Mouse (Mus musculus) forebrain, embryonic 12.5 days (tissue): Measurements from ENCODE around the gene Arhgap18. TPM values are rescaled to one million over a fixed set of nuclear protein-coding genes. Genes with fewer than 3 reads are reported as not detected.
"Not testable (repeated sequence)": the region's sequence is repeated elsewhere in the genome, so short reads cannot be mapped to it uniquely, and the experiment has no call there.

Source experiments
- ATAC-seq: fragments of 200-750 bp; cut with Nextera tagmentation; 2 replicates; pipeline ENCODE4 v1.8.0; 2017; ENCODE audit warnings: moderate TSS enrichment; ENCODE audit not compliant: low FRiP score
- H3K27ac ChIP-seq: fragments of 300-500 bp; sonication (generic); 2 replicates; pipeline ENCODE4 v1.5.1; 2016; ENCODE audit warnings: mild to moderate bottlenecking
- H3K27me3 ChIP-seq: fragments of 300-500 bp; sonication (generic); 2 replicates; pipeline ENCODE4 v1.6.1; 2016; ENCODE audit warnings: mild to moderate bottlenecking
- H3K36me3 ChIP-seq: fragments of 300-500 bp; sonication (generic); replicated peaks from 2 replicates; pipeline ENCODE4 v1.6.1; 2016; ENCODE audit warnings: mild to moderate bottlenecking
- H3K4me1 ChIP-seq: fragments of 300-500 bp; sonication (generic); 2 replicates; pipeline ENCODE4 v1.6.1; 2016
- H3K4me2 ChIP-seq: fragments of 300-500 bp; sonication (generic); 2 replicates; pipeline ENCODE4 v1.6.1; 2016; ENCODE audit warnings: mild to moderate bottlenecking, moderate library complexity
- H3K4me3 ChIP-seq: fragments of 300-500 bp; sonication (generic); replicated peaks from 2 replicates; pipeline ENCODE4 v1.5.1; 2016; ENCODE audit warnings: mild to moderate bottlenecking
- H3K9ac ChIP-seq: fragments of 300-500 bp; sonication (generic); 2 replicates; pipeline ENCODE4 v1.6.1; 2016; ENCODE audit warnings: mild to moderate bottlenecking
- H3K9me3 ChIP-seq: fragments of 300-500 bp; sonication (generic); 2 replicates; pipeline ENCODE4 v1.6.1; 2016
- WGBS: fragments of 180-500 bp; shearing (Covaris S2); methylation state at CpG from one replicate; pipeline ENCODE4 v1.1.7; 2016; 5-methylcytosine and 5-hydroxymethylcytosine counted together
- polyA plus RNA-seq: library from polyadenylated mRNA; unstranded; fragments of >200 nt; fragmentation: Nextera tagmentation; extraction: Ambion mirVana; gene quantifications from 2 replicates; pipeline ENCODE4 v1.2.1, GENCODE M21; 2016

The Arhgap18 gene
- polyA plus RNA-seq, 1 experiment from 2014 or later = 17.9 TPM

DNA sequence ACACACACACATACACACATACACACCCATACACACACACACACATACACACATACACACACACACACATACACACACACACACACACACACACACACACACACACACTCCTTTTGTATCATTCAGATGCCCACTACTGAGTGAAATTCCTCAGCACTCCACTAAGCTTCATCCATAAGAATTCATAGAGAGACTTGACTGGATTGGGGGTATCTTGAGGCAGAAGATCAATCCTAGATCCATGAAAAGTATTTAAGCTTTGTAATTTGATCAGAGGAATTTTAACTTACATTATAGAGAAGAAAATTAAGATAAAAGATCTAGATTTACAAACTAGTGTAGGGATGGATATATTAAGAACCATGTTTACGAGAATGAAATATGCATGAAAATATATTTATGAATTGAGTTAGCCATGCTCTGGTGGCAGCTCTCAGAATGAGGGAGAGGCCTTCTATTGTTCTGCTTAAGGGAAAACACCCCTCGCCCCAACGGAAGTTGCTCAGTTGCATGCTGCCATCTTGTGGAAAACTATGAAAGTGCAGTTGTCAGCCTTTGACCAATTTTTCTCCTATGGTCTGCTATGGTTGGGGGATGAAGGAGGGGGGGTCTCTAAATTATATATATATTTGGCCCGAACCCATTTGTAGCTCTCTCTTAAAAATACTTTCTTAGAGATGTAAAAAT is 137.2 kb downstream of the Arhgap18 start:
- no peaks in the 10 kb centered on the region for H3K27me3 ChIP-seq
- ATAC-seq = peak; percentile 90

DNA sequence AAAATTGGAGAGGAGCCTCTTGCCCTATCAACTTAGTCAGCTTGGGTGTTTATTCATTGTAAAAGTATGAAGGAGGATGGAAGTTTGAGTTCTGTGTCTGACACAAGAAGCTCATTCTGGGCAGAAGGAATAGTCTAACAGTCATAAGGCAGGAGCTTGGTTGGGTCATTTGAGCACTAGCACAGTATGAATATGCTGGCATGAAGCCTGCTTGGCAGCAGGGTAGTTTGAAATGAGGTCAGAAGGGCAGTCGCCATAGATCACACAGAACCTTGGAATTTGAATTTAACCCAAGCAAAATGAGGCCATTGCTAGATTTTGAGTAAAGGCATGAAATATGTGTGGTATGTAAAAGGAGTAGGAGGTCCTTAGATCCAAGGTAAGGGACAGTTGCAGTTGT is 139.9 kb downstream of the Arhgap18 start:
- H3K4me1 ChIP-seq = no peaks in the 10 kb centered on the region
- WGBS = 90% methylated on average over 1 of the region's 1 CpGs
- H3K27ac ChIP-seq = no peak overlapping the region
- H3K9ac ChIP-seq = no peak overlapping the region
- no peaks in the 10 kb centered on the region for H3K36me3 ChIP-seq
- no peak overlapping the region for H3K4me3 ChIP-seq
- no peaks in the 10 kb centered on the region for H3K27me3 ChIP-seq
- no peak overlapping the region for H3K4me2 ChIP-seq
- H3K9me3 ChIP-seq = no peaks in the 10 kb centered on the region
- ATAC-seq = no peak

More for the DNA sequence above, 137.2 kb downstream of the Arhgap18 start:
- Histone ChIP-seq H3K4me1 (no peaks in the 10 kb centered on the region), H3K4me3 (no peak overlapping the region), H3K27ac (no peak overlapping the region), H3K9me3 (no peaks in the 10 kb centered on the region), H3K4me2 (no peak overlapping the region), H3K9ac (no peak overlapping the region), H3K36me3 (no peaks in the 10 kb centered on the region)
- 5% methylated on average over 4 of the region's 4 CpGs for WGBS

DNA sequence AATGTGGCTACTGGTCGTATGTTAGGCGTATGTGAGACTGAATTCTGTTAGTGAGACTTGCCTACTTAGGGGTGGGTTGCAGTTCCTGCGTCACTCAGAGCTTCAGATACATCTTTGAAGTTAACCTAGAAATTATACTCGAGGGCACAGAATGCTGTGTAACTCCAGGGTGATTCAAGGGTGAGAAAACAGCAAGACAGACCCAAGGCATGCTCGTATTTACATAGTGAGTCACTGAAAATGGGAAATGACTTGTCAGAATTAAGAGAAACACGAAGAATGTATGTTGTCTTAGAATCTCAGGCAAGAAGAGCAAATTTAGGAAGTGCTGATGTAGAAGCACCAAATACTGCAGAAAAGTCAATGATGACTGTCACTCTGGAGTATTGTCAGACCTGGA is 142.5 kb downstream of the Arhgap18 start:
- Histone ChIP-seq H3K27ac (no peak overlapping the region), H3K27me3 (no peaks in the 10 kb centered on the region), H3K36me3 (no peaks in the 10 kb centered on the region), H3K9me3 (no peaks in the 10 kb centered on the region), H3K4me3 (no peak overlapping the region), H3K4me2 (no peak overlapping the region), H3K9ac (no peak overlapping the region), H3K4me1 (no peaks in the 10 kb centered on the region)
- 79% methylated on average over 6 of the region's 6 CpGs for WGBS
- ATAC-seq = no peak

DNA sequence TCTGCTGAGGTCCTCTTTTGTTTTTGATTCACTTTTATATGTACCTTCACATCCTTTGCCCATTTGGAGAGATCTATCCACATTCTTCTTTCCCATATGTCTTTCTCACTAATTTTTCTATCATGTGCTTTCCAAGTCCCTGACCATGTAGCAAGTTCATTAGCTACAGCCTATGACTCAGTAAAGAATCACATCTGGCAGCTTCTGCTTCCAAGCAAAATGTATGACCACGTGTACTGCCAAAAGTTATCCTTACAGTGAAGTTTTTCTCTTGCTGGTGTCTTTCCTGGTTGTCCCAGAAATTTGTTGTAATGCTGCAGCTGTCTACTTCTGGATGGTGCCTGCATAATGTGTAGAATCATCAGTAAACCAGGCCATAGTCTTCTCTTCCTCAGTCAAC is 147.2 kb downstream of the Arhgap18 start:
- no peak for ATAC-seq
- Histone ChIP-seq H3K4me1 (no peaks in the 10 kb centered on the region), H3K36me3 (no peaks in the 10 kb centered on the region), H3K27me3 (no peaks in the 10 kb centered on the region), H3K4me2 (no peak overlapping the region), H3K4me3 (no peak overlapping the region), H3K27ac (no peak overlapping the region), H3K9ac (no peak overlapping the region), H3K9me3 (no peaks in the 10 kb centered on the region)
- WGBS = 78% methylated on average over 1 of the region's 1 CpGs

DNA sequence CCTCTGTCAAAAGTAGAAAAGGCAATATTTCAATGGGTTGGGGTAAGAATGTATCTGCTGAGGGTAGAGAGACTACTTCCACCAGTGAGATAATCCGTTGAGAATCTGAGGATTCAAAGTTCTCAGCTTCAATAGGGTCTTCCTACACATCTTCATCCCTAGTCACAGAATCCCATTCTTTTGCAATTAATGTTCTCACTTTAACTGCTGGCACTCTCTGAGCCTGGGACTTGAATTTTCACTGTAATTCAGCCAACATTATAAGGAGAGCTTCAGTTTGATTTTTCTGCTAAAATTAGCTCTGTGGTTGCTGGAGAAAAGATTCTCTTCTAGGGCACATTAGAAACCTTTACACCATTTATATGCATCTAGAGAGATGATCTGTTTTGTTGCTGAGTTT is 150.6 kb downstream of the Arhgap18 start:
- Histone ChIP-seq H3K4me1 (no peaks in the 10 kb centered on the region), H3K9ac (no peak overlapping the region), H3K4me2 (no peak overlapping the region), H3K27ac (no peak overlapping the region), H3K4me3 (no peak overlapping the region), H3K36me3 (no peaks in the 10 kb centered on the region), H3K27me3 (no peaks in the 10 kb centered on the region), H3K9me3 (no peaks in the 10 kb centered on the region)
- ATAC-seq = no peak
- 81% methylated on average over 1 of the region's 1 CpGs for WGBS

DNA sequence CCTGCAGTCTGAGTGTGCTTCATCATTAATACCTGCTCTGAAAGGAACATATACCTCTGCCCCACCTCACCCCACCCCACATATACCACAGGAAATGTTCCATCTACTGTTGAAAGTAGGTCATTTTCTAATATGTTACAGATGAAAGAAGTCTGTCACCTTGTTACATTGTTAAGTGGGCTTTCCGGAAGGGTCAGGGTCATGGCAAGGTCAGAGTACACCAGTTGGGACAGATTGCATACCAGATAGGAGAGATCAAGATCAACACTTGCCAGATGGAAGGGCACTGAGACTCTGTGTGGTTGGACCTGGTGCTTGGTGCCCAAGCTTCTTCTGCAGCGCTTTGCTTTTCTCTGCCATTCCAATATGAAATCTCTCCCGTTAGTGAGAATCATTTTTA is 158.0 kb downstream of the Arhgap18 start:
- no peak overlapping the region for H3K27ac ChIP-seq
- H3K27me3 ChIP-seq = no peaks in the 10 kb centered on the region
- H3K9me3 ChIP-seq = no peaks in the 10 kb centered on the region
- no peak overlapping the region for H3K4me3 ChIP-seq
- ATAC-seq = no peak
- H3K4me2 ChIP-seq = no peak overlapping the region
- H3K9ac ChIP-seq = no peak overlapping the region
- peaks cover 6% of the 10 kb centered on the region; the same call in 1 of the 2 replicates for H3K4me1 ChIP-seq
- 87% methylated on average over 3 of the region's 3 CpGs for WGBS
- H3K36me3 ChIP-seq = no peaks in the 10 kb centered on the region

DNA sequence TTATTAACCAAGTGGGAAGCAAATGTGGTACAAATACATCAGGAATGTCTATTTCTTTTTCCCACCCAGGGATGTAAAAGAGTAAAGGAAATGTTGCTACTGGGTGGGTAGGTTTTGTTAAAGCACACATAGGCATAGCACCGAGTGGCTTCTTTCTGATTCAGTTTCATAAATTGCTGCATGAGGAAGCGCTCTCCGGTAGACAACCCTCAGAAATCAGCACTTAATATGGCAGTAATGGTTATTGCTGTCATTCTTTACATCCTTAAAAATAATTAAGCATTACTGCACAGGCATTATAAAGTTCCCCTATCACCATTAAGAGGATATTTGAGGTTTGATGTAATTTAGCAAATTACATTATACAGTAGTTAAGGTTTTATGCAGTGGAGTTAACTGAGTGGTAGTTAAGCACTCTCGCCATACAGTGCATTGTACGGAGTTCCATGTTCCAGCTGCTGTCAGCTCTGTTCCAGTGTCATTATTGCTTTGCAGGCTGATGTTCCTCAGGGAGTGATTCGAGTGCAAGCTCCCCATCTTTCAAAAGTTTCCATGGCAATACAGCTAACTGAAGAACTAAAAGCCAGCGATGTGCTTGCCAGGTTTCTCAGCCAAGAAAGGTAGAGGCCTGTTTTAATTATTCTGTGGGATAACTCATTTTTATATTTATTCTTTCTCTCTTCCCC is 159.0 kb downstream of the Arhgap18 start:
- peaks cover 6% of the 10 kb centered on the region; the same call in 1 of the 2 replicates for H3K4me1 ChIP-seq
- ATAC-seq = peak; percentile 44; the same call in 1 of the 2 replicates
- no peaks in the 10 kb centered on the region for H3K9me3 ChIP-seq
- no peaks in the 10 kb centered on the region for H3K36me3 ChIP-seq
- no peak overlapping the region for H3K4me3 ChIP-seq
- no peak overlapping the region for H3K9ac ChIP-seq
- no peak overlapping the region for H3K27ac ChIP-seq
- no peaks in the 10 kb centered on the region for H3K27me3 ChIP-seq
- WGBS = 60% methylated on average over 7 of the region's 7 CpGs
- no peak overlapping the region for H3K4me2 ChIP-seq

DNA sequence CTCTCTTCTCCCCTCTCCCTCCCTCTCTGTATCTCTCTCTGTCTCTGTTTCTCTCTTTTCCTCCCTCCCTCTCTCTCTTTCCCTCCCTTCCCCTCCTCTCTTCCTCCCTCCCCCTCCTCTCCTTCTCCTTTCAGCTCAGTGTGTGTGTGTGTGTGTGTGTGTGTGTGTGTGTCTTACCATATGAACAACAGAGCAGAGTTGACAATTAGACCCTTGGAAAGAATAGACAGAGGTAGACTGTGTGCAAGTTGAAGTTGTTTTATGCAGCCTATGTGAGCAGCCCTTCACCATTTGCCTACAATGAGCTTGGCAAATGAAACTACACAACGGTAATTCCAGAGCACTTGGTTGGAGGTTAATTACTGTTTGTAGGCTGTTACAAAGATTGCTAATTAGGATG is 159.6 kb downstream of the Arhgap18 start:
- Histone ChIP-seq H3K36me3 (no peaks in the 10 kb centered on the region), H3K4me1 (peaks cover 6% of the 10 kb centered on the region; the same call in 1 of the 2 replicates), H3K27ac (no peak overlapping the region), H3K9ac (no peak overlapping the region), H3K27me3 (no peaks in the 10 kb centered on the region), H3K4me2 (no peak overlapping the region), H3K9me3 (no peaks in the 10 kb centered on the region), H3K4me3 (no peak overlapping the region)
- 59% methylated on average over 1 of the region's 1 CpGs for WGBS
- ATAC-seq = no peak; the same call in 1 of the 2 replicates

DNA sequence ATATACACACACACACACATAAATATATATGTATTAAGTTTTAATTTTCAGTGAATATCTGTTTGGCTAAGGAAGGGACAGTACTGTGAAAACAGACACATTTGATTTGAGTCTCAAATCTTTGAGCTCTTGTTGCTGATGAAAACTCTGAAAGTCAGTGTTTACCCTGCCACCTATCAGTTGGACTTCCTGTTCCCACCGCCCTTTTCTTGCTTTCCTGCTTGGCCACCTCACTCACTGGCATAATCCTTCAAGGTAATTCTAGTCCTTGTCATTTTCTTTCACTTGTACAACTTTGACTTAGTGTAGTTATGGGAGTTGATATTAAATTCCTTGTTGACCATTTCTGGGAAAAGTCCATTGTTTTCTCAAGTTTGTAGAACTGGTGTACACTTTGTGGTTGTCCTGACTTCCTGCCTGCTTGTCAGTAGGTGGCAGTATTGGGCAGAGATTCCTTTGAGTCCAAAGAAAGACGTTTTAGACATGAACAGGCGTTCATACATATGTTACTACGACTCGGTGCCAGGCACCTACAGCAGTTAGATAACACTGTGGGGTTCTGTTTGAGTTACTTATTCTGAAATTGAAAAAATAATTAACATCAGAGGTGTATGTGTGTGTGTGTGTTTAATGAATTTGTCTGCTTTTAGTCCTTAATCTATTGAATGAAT is 166.2 kb downstream of the Arhgap18 start:
- H3K4me2 ChIP-seq = no peak overlapping the region
- no peaks in the 10 kb centered on the region for H3K9me3 ChIP-seq
- H3K9ac ChIP-seq = no peak overlapping the region
- H3K27me3 ChIP-seq = no peaks in the 10 kb centered on the region
- no peak overlapping the region for H3K27ac ChIP-seq
- WGBS = 41% methylated on average over 5 of the region's 5 CpGs
- ATAC-seq = peak; percentile 72; the same call in 1 of the 2 replicates
- no peak overlapping the region for H3K4me3 ChIP-seq
- H3K4me1 ChIP-seq = no peaks in the 10 kb centered on the region
- H3K36me3 ChIP-seq = no peaks in the 10 kb centered on the region

DNA sequence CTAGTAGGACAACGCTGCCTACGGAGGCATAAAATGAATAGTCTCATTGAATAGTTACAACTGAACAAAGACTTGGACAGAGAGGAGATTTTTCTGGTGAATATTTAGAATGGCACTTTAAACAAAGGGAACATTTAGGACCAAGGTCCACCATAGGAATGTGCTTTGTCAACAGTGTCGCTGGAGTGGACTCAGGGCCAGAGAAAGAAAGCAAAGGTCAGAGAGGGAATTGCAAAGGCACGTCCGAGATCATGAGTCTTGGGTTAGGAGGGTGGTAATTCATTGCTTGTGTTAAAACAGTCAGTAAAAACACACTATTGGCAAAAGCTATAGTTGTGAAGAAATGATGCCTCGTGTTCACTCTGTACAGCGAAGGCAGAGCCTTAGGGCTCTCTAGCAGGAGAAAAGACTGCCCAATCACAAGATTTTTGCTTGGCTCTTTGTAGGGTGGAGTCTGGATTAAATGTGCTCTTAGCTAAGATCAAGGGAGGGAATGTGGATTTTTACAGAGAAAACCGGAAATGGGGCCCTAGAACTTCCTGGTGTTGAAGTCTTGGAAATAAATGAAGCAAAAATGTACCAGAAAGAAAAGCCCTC is 167.3 kb downstream of the Arhgap18 start:
- no peak overlapping the region for H3K4me2 ChIP-seq
- no peaks in the 10 kb centered on the region for H3K4me1 ChIP-seq
- no peak overlapping the region for H3K4me3 ChIP-seq
- no peak overlapping the region for H3K27ac ChIP-seq
- 48% methylated on average over 8 of the region's 8 CpGs for WGBS
- no peaks in the 10 kb centered on the region for H3K27me3 ChIP-seq
- H3K9me3 ChIP-seq = no peaks in the 10 kb centered on the region
- no peak overlapping the region for H3K9ac ChIP-seq
- ATAC-seq = no peak
- no peaks in the 10 kb centered on the region for H3K36me3 ChIP-seq

DNA sequence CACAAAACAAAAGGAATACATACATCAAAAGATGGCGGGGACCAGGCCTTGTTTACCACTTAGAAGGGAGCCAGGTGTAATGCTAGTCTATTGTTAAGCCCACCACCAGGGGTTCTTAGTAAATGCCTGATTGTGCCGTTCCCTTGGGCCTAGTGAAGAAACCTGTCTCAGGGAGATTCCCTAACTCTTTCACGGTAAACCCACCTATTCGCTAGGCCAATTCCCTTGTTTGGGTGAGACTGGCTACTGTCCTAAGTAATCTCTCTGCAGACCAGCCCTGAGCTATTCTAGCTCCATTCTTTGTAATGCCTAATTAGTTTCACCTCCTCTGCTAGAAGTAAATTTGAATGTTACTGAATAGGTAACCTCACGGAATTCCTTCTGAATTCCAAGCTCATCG is 182.8 kb downstream of the Arhgap18 start:
- H3K4me1 ChIP-seq, H3K27me3 ChIP-seq, ATAC-seq, H3K27ac ChIP-seq, H3K36me3 ChIP-seq, H3K4me2 ChIP-seq, H3K4me3 ChIP-seq, H3K9ac ChIP-seq, H3K9me3 ChIP-seq: not testable (repeated sequence)
- WGBS = 84% methylated on average over 6 of the region's 6 CpGs

DNA sequence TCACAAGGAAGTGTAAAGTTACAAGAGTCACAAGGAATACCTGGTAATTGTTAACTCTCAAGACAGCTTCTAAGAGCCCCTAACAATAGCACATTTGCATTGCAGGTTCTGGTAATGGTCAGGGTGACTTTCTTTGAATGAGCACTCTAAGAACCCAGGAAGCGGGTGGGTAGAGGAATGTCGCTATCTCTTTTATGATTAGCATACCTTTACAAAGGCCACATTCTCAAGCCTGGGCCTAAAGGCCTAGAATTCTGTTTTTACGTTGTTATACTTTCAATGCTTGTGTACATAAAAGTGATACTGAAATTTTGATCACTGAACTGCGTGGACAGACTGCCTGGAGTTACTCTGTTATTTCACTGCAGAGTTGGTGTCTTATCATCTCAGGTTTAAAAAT is 185.2 kb downstream of the Arhgap18 start:
- H3K4me1 ChIP-seq, ATAC-seq: not testable (repeated sequence)
- 84% methylated on average over 4 of the region's 4 CpGs for WGBS

More for the DNA sequence above, 185.2 kb downstream of the Arhgap18 start:
- not testable (repeated sequence) for H3K27me3 ChIP-seq, H3K9ac ChIP-seq, H3K4me2 ChIP-seq, H3K9me3 ChIP-seq, H3K27ac ChIP-seq, H3K36me3 ChIP-seq, H3K4me3 ChIP-seq
